Mouse (Mus musculus) liver, adult (tissue): ENCODE results near the gene Wrnip1.

Experiments used
- GATA4 ChIP-seq: IDR thresholded peaks from 2 replicates; pipeline ENCODE4 v1.6.1; 2014; ENCODE audit warnings: mild to moderate bottlenecking, low read length; ENCODE audit not compliant: insufficient replicate concordance

The Wrnip1 gene

GRCm38 (mm10) chr13:32865591-32865990, 63.8 kb downstream of the Wrnip1 start:
- no peak for TF ChIP-seq GATA4

- TF ChIP-seq GATA4, result no peak
These were observed 64.6 kb downstream of the Wrnip1 start for GRCm38 (mm10) chr13:32866484-32866883.

- TF ChIP-seq GATA4, result no peak
These were observed 65.2 kb downstream of the Wrnip1 start for GRCm38 (mm10) chr13:32867030-32867429.

GRCm38 (mm10) chr13:32868843-32869242, 67.0 kb downstream of the Wrnip1 start:
- TF ChIP-seq GATA4, result no peak
